Mouse (Mus musculus): ENCODE results near the gene Myom1.

- TF ChIP-seq CTCF (IDR thresholded peaks at IDR 0.05; ENCODE audit: low read depth), result no peak
- no peak for TF ChIP-seq EP300 (IDR thresholded peaks at IDR 0.05; ENCODE audit: low read depth)
Measured at GRCm38 (mm10) chr17:71145248-71145961, 143.0 kb downstream of the Myom1 start.
